Mouse (Mus musculus): ENCODE measurements at regions not wholly inside any gene's neighbourhood (a gene's known extent, or its start where the extent isn't known, plus 50 kb on each side); places are given as distances from the start of the nearest gene placed in this dataset.

- DNase-seq (ENCODE audit: low spot score), result no peak
- intact Hi-C loops (cut with DNase I), result loop anchor here (5.0 kb wide), 1 partner anchor 108 kb away; no protein-coding TSS in a partner anchor
Observed at GRCm38 (mm10) chr12:99614420-99614819, 51.0 kb upstream of the Foxn3 start.
